Mouse (Mus musculus) C2C12 (cell line): ENCODE results near the gene Tspan14. TPM values are rescaled to one million over a fixed set of nuclear protein-coding genes. Genes with fewer than 3 reads are reported as not detected.

Experiments
- H3K27me3 ChIP-seq: one replicate; pipeline ENCODE4 v1.6.1; 2011; ENCODE audit not compliant: control insufficient read depth, insufficient read depth, insufficient read length
- H3K36me3 ChIP-seq: one replicate; pipeline ENCODE4 v1.6.1; 2011; ENCODE audit not compliant: control insufficient read depth, insufficient read depth
- H3K4me3 ChIP-seq: one replicate; pipeline ENCODE4 v1.5.1; 2011; ENCODE audit warnings: mild to moderate bottlenecking, control low read depth; ENCODE audit not compliant: poor library complexity, insufficient read depth, severe bottlenecking
- H3K79me2 ChIP-seq: one replicate; pipeline ENCODE4 v1.6.1; 2011; ENCODE audit not compliant: control insufficient read depth, insufficient read depth
- H3K79me3 ChIP-seq: one replicate; pipeline ENCODE4 v1.6.1; 2011; ENCODE audit warnings: low read depth, control low read depth
- H3ac ChIP-seq: one replicate; pipeline ENCODE3; 2011; ENCODE audit warnings: low read depth; ENCODE audit not compliant: control insufficient read depth, insufficient read length
- CEBPB ChIP-seq: IDR thresholded peaks from one replicate; pipeline ENCODE4 v1.6.1; 2011; ENCODE audit warnings: low read depth, mild to moderate bottlenecking, control low read depth, moderate library complexity
- CTCF ChIP-seq: IDR thresholded peaks from one replicate; pipeline ENCODE4 v1.5.1; 2011; ENCODE audit not compliant: control insufficient read depth, insufficient read depth, insufficient read length
- FOSL1 ChIP-seq: IDR thresholded peaks from one replicate; pipeline ENCODE4 v1.8.0; 2011; ENCODE audit warnings: mild to moderate bottlenecking, low read length; ENCODE audit not compliant: poor library complexity, insufficient read depth, severe bottlenecking
- MAX ChIP-seq: IDR thresholded peaks from one replicate; pipeline ENCODE4 v1.6.1; 2011; ENCODE audit warnings: mild to moderate bottlenecking, control low read depth
- MYOD1 ChIP-seq: IDR thresholded peaks from one replicate; pipeline ENCODE4 v1.6.1; 2011; ENCODE audit warnings: low read depth; ENCODE audit not compliant: control insufficient read depth, insufficient read length
- MYOG ChIP-seq: IDR thresholded peaks from one replicate; pipeline ENCODE4 v1.6.1; 2011; ENCODE audit not compliant: control insufficient read depth, insufficient read length; ENCODE audit errors: extremely low read depth
- USF1 ChIP-seq: IDR thresholded peaks from one replicate; pipeline ENCODE4 v1.6.1; 2011; ENCODE audit warnings: low read depth, mild to moderate bottlenecking, control low read depth, moderate library complexity
- polyA plus RNA-seq: library from polyadenylated mRNA; unstranded; fragments of >200 nt; fragmentation: generic; extraction: Trizol; gene quantifications from one replicate; pipeline ENCODE4 v1.2.1, GENCODE M21; 2012; ENCODE audit warnings: missing spikeins

Tspan14 gene
- polyA plus RNA-seq, 1 experiment, result 41.5 TPM

DNA sequence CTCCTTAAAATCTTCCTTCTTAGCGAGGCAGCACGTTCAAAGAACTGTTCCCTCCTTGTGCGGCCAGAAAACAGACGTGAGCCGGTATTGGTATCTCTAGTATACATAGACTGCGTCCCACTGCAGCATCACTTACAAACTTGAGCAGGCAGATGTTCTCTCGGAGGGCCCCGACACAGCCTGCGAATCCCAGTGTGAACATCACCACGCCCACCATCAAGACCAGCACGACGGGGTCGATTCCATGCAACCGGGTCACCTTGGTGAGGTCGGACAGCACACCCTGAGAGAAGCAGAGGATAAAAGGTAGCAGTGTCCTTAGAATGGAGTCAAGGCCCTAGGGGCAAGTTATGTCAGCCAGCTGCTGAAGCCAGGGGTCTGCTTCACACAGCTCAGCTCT is 49.9 kb downstream of the Tspan14 start:
- Histone ChIP-seq H3K79me3 (peaks cover 3% of the 10 kb centered on the region), H3K27me3 (no peaks in the 10 kb centered on the region), H3K79me2 (peaks cover 19% of the 10 kb centered on the region), H3K4me3 (no peak overlapping the region), H3K36me3 (peaks cover 35% of the 10 kb centered on the region), H3ac (no peak overlapping the region)
- TF ChIP-seq CEBPB (no peak), MAX (no peak), MYOG (no peak), FOSL1 (no peak), CTCF (no peak), MYOD1 (no peak), USF1 (no peak)

DNA sequence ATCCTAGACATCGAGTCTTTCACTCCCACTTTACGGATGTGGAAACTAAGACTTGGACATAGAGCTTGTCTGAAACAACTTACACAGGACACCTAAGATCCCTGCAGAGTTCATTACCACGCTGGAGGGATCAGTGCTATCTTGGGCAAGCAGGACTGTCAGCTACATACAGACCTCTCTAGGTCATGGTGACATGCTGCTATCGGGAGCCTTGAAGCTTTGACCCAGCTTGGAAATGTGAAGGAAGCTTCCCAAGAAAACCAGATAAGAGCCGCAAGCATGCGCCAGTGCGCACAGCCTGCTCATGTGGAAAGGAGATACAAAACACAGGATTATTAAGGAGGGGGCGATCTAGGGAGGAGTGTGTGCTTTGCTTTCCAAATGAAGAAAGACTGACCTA is 50.8 kb downstream of the Tspan14 start:
- Histone ChIP-seq H3K79me3 (peaks cover 3% of the 10 kb centered on the region), H3K27me3 (no peaks in the 10 kb centered on the region), H3K79me2 (peaks cover 12% of the 10 kb centered on the region), H3K4me3 (no peak overlapping the region), H3K36me3 (peaks cover 42% of the 10 kb centered on the region), H3ac (no peak overlapping the region)
- TF ChIP-seq CTCF (no peak), MAX (no peak), CEBPB (no peak), USF1 (no peak)

DNA sequence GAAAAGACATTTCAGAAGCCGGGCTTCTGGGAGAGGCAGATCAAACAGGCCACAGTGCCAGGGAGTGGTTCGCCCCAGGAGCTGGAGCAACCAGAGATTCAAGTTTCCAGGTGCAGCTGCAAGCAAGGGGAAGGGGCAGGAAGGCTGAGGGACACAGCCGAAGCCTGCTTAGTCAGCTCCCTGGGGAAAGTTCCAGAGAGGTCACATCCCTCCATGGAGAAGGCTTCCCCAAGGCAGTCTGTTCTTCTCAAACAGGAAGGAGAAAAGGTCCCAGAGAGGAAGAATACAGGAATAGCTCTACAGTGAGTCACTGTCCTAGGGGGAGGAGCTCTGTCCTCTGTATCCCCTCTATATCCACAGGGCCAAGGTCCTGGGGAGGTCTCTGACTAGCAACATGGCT is 51.9 kb downstream of the Tspan14 start:
- peaks cover 52% of the 10 kb centered on the region for H3K36me3 ChIP-seq
- no peaks in the 10 kb centered on the region for H3K27me3 ChIP-seq
- H3K4me3 ChIP-seq, result no peak overlapping the region
- no peaks in the 10 kb centered on the region for H3K79me3 ChIP-seq
- no peak overlapping the region for H3ac ChIP-seq
- H3K79me2 ChIP-seq, result peaks cover under 1% of the 10 kb centered on the region
- no peak for TF ChIP-seq FOSL1
- no peak for TF ChIP-seq CTCF
- TF ChIP-seq MYOG, result no peak
- no peak for TF ChIP-seq MYOD1
- TF ChIP-seq MAX, result no peak
- TF ChIP-seq USF1, result no peak
- no peak for TF ChIP-seq CEBPB

DNA sequence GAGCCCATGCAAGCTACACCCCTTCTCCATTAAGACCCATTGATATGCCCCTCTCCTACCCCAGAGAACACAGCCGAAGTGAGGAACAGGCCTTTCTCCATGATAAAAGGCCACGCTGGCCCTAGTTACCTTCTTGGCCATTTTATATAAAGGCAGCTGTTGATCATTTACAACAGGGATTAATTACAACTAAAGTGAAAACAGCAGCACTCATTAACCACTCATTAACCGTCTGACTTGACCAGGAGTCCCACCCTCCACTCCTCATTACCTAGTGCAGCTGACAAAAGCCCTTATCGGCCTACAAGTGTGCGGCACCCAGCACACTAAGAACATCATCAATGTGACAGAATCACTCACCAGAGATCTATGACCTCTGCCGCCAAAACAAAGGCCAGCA is 52.9 kb downstream of the Tspan14 start:
- no peak overlapping the region for H3ac ChIP-seq
- no peak for TF ChIP-seq MYOG
- no peak for TF ChIP-seq CTCF
- TF ChIP-seq MYOD1, result no peak
- TF ChIP-seq MAX, result no peak
- no peak for TF ChIP-seq USF1
- TF ChIP-seq CEBPB, result no peak
- TF ChIP-seq FOSL1, result no peak
- H3K79me2 ChIP-seq, result no peaks in the 10 kb centered on the region

DNA sequence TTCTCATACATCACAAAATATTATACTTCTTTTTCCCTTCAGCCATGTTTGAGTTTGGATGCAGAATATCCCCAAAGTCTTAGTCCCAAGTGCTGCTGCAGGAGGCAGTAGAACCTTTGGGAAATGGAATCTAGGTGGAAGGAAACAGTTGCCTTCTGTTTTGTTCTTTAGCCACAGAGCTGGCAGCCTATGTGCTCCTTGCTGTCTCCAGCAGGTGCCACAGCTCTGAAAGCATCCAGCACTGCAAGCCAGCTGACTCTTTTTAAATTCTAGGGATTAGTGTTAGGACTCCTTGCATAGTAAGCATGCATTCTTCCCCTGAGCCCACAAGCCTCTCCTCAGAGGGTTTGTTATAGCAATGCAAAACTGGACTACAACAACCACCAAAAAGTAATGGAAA is 55.1 kb downstream of the Tspan14 start:
- TF ChIP-seq CTCF (no peak), MYOG (no peak), CEBPB (no peak), USF1 (no peak), MYOD1 (no peak), FOSL1 (no peak), MAX (no peak)
- Histone ChIP-seq H3K4me3 (no peak overlapping the region), H3K36me3 (peaks cover 84% of the 10 kb centered on the region)

More for the DNA sequence above, 52.9 kb downstream of the Tspan14 start:
- Histone ChIP-seq H3K79me3 (no peaks in the 10 kb centered on the region), H3K36me3 (peaks cover 62% of the 10 kb centered on the region), H3K27me3 (no peaks in the 10 kb centered on the region), H3K4me3 (no peak overlapping the region)

DNA sequence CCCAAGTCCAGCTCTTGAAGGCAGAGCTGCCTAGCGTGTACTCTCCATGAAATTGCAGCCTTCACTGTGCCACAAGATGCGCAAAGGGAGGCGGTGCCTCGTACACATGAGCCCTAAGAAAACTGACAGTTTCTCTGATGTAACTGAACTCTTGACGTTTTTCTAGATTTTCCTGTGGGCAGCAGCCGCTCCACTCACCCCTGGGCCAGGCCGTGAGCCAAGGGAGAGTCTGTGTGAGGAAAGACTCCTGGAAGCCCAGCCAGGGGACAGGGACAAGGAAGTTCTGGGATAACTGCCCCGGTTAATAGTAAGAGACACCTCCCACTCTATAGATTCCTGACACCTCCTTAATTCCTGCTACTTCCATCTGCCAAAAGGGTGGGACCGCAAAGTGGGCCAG is 57.8 kb downstream of the Tspan14 start:
- H3K4me3 ChIP-seq, result no peak overlapping the region
- no peaks in the 10 kb centered on the region for H3K79me3 ChIP-seq
- H3ac ChIP-seq, result no peak overlapping the region
- no peaks in the 10 kb centered on the region for H3K27me3 ChIP-seq
- H3K79me2 ChIP-seq, result no peaks in the 10 kb centered on the region
- no peak for TF ChIP-seq MAX
- H3K36me3 ChIP-seq, result peaks cover 64% of the 10 kb centered on the region

More for the DNA sequence above, 55.1 kb downstream of the Tspan14 start:
- H3K27me3 ChIP-seq, result no peaks in the 10 kb centered on the region
- H3ac ChIP-seq, result no peak overlapping the region
- no peaks in the 10 kb centered on the region for H3K79me2 ChIP-seq
- H3K79me3 ChIP-seq, result no peaks in the 10 kb centered on the region

DNA sequence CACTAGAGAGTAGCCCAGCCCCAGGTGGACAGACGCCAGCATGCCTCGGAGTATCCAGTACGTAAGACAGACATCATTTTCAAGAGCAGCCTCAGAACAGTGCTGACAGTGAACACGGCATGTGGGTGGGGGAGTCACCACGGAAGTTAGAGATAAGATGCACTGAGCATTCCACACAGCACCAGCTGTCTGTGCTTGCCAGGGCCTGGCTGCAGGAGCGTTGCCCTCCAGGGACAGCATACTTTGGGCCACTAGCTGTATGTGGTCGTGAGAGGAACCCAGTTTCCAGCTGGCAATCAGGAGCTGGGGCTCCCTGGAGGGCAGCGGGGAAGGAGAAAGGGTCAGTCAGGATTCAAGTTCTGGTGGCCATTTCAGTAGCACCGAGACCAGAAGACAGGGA is 59.8 kb downstream of the Tspan14 start:
- no peak for TF ChIP-seq CTCF
- TF ChIP-seq USF1, result no peak
- peak; percentile 85 for TF ChIP-seq MYOD1
- Histone ChIP-seq H3K27me3 (no peaks in the 10 kb centered on the region), H3ac (no peak overlapping the region), H3K79me3 (no peaks in the 10 kb centered on the region), H3K79me2 (no peaks in the 10 kb centered on the region), H3K36me3 (peaks cover 53% of the 10 kb centered on the region), H3K4me3 (no peak overlapping the region)
